Mouse (Mus musculus) embryonic facial prominence, embryonic 11.5 days (tissue): ENCODE data around the gene Olfr545. TPM values are rescaled to one million over a fixed set of nuclear protein-coding genes. Genes with fewer than 3 reads are reported as not detected.

Experiments
- ATAC-seq: fragments of 200-750 bp; cut with Nextera tagmentation; replicated peaks from 2 replicates; pipeline ENCODE4 v1.8.0; 2017; ENCODE audit warnings: low read depth; ENCODE audit not compliant: insufficient number of reproducible peaks, low FRiP score, low TSS enrichment
- DNase-seq: peaks from one replicate; pipeline ENCODE4 v3.0.0-alpha.2; 2015; ENCODE audit warnings: low spot score
- H3K27ac ChIP-seq: fragments of 300-500 bp; sonication (generic); replicated peaks from 2 replicates; pipeline ENCODE4 v1.5.1; 2014; ENCODE audit warnings: mild to moderate bottlenecking, low read depth, low read length, control low read depth
- H3K27me3 ChIP-seq: fragments of 300-500 bp; sonication (generic); 2 replicates; pipeline ENCODE4 v1.6.1; 2014; ENCODE audit warnings: mild to moderate bottlenecking, low read length, moderate library complexity, mixed read lengths; ENCODE audit not compliant: control insufficient read depth, insufficient read depth
- H3K36me3 ChIP-seq: fragments of 300-500 bp; sonication (generic); replicated peaks from 2 replicates; pipeline ENCODE4 v1.6.1; 2014; ENCODE audit warnings: low read depth, mild to moderate bottlenecking, low read length, moderate library complexity, mixed read lengths; ENCODE audit not compliant: control insufficient read depth, insufficient read depth
- H3K4me1 ChIP-seq: fragments of 300-500 bp; sonication (generic); 2 replicates; pipeline ENCODE4 v1.6.1; 2014; ENCODE audit warnings: low read length, mixed read lengths; ENCODE audit not compliant: control insufficient read depth, insufficient read depth
- H3K4me2 ChIP-seq: fragments of 300-500 bp; sonication (generic); 2 replicates; pipeline ENCODE4 v1.6.1; 2014; ENCODE audit warnings: low read depth, mild to moderate bottlenecking, control low read depth, low read length, moderate library complexity
- H3K4me3 ChIP-seq: fragments of 300-500 bp; sonication (generic); 2 replicates; pipeline ENCODE4 v1.5.1; 2014; ENCODE audit warnings: low read depth, low read length, control low read depth
- H3K9ac ChIP-seq: fragments of 300-500 bp; sonication (generic); replicated peaks from 2 replicates; pipeline ENCODE4 v1.6.1; 2014; ENCODE audit warnings: mild to moderate bottlenecking, control low read depth, low read length
- H3K9me3 ChIP-seq: fragments of 300-500 bp; sonication (generic); replicated peaks from 2 replicates; pipeline ENCODE4 v1.6.1; 2016; ENCODE audit warnings: mild to moderate bottlenecking, low read length, inconsistent platforms, mixed read lengths; ENCODE audit not compliant: control insufficient read depth
- WGBS: fragments of 180-500 bp; shearing (Covaris S2); extraction: QIAGEN DNeasy Blood & Tissue Kit; methylation state at CpG from one replicate; pipeline ENCODE4 v1.1.7; 2014; 5-methylcytosine and 5-hydroxymethylcytosine counted together
- polyA plus RNA-seq: library from polyadenylated mRNA; unstranded; fragments of >200 nt; fragmentation: Nextera tagmentation; extraction: Ambion mirVana; gene quantifications from 2 replicates; pipeline ENCODE4 v1.2.1, GENCODE M21; 2014

The Olfr545 gene
- polyA plus RNA-seq, result not detected in 2 replicates

GRCm38 (mm10) chr7:102499473-102499872 is at the start of gene Olfr545:
Olfr545 (minus strand) TSS chr7:102499573.
- no peak within 1 kb of the TSS for H3K27ac ChIP-seq
- no peak for DNase-seq
- ATAC-seq, result no peak
- H3K36me3 ChIP-seq, result no peaks in the 10 kb centered on the region
- no peaks in the 10 kb centered on the region for H3K9me3 ChIP-seq
- H3K9ac ChIP-seq, result no peak within 1 kb of the TSS
- no peaks in the 10 kb centered on the region for H3K4me1 ChIP-seq
- H3K4me2 ChIP-seq, result no peak within 1 kb of the TSS
- no peak within 1 kb of the TSS for H3K4me3 ChIP-seq
- WGBS, result 65% methylated on average over 3 of the region's 3 CpGs
- no peaks in the 10 kb centered on the region for H3K27me3 ChIP-seq

GRCm38 (mm10) chr7:102541251-102541650 is 41.9 kb upstream of the Olfr545 start:
- WGBS, result 64% methylated on average over 3 of the region's 3 CpGs
- Histone ChIP-seq H3K9ac (no peak overlapping the region), H3K4me3 (no peak overlapping the region), H3K4me1 (no peaks in the 10 kb centered on the region), H3K27me3 (no peaks in the 10 kb centered on the region), H3K27ac (no peak overlapping the region), H3K4me2 (no peak overlapping the region), H3K36me3 (no peaks in the 10 kb centered on the region), H3K9me3 (no peaks in the 10 kb centered on the region)
- DNase-seq, result no peak
- ATAC-seq, result no peak

GRCm38 (mm10) chr7:102540596-102540995 is 41.2 kb upstream of the Olfr545 start, which contains the start of gene Olfr548-ps1:
Olfr548-ps1 (plus strand) TSS chr7:102540896.
- DNase-seq, result no peak
- H3K9ac ChIP-seq, result no peak within 1 kb of the TSS
- H3K27me3 ChIP-seq, result no peaks in the 10 kb centered on the region
- ATAC-seq, result no peak
- no peak within 1 kb of the TSS for H3K4me3 ChIP-seq
- H3K4me2 ChIP-seq, result no peak within 1 kb of the TSS
- H3K36me3 ChIP-seq, result no peaks in the 10 kb centered on the region
- H3K27ac ChIP-seq, result no peak within 1 kb of the TSS
- 82% methylated on average over 2 of the region's 2 CpGs for WGBS
- H3K4me1 ChIP-seq, result no peaks in the 10 kb centered on the region
- H3K9me3 ChIP-seq, result no peaks in the 10 kb centered on the region

- Histone ChIP-seq H3K9ac (no peak within 1 kb of the TSS), H3K4me3 (no peak within 1 kb of the TSS), H3K36me3 (no peaks in the 10 kb centered on the region), H3K27ac (no peak within 1 kb of the TSS), H3K4me2 (no peak within 1 kb of the TSS), H3K9me3 (no peaks in the 10 kb centered on the region), H3K27me3 (no peaks in the 10 kb centered on the region), H3K4me1 (no peaks in the 10 kb centered on the region)
- DNase-seq (no peak), ATAC-seq (no peak)
- 81% methylated on average over 1 of the region's 1 CpGs for WGBS
These were observed 35.1 kb upstream of the Olfr545 start, which contains the start of gene Olfr547 for GRCm38 (mm10) chr7:102534449-102534848. Olfr547 (plus strand) TSS chr7:102534749.

GRCm38 (mm10) chr7:102529052-102529451 is 29.7 kb upstream of the Olfr545 start:
- Histone ChIP-seq H3K4me1 (no peaks in the 10 kb centered on the region), H3K27me3 (no peaks in the 10 kb centered on the region), H3K9me3 (no peaks in the 10 kb centered on the region), H3K4me2 (no peak overlapping the region), H3K27ac (no peak overlapping the region), H3K36me3 (no peaks in the 10 kb centered on the region), H3K4me3 (no peak overlapping the region), H3K9ac (no peak overlapping the region)
- 83% methylated on average over 1 of the region's 1 CpGs for WGBS
- no peak for DNase-seq
- ATAC-seq, result no peak

- Histone ChIP-seq H3K36me3 (no peaks in the 10 kb centered on the region), H3K4me3 (no peak overlapping the region), H3K27ac (no peak overlapping the region), H3K27me3 (no peaks in the 10 kb centered on the region; the same call in none of the 2 replicates), H3K4me2 (no peak overlapping the region), H3K9me3 (no peaks in the 10 kb centered on the region), H3K9ac (no peak overlapping the region), H3K4me1 (no peaks in the 10 kb centered on the region; the same call in 1 of the 2 replicates)
- DNase-seq (no peak), ATAC-seq (no peak)
- WGBS, result 78% methylated on average over 2 of the region's 2 CpGs
These were observed 17.6 kb upstream of the Olfr545 start for GRCm38 (mm10) chr7:102517051-102517335.

- H3K36me3 ChIP-seq, result no peaks in the 10 kb centered on the region
- ATAC-seq (no peak), DNase-seq (no peak)
- H3K27ac ChIP-seq, result no peak overlapping the region
- H3K9ac ChIP-seq, result no peak overlapping the region
- H3K4me3 ChIP-seq, result no peak overlapping the region
- H3K4me1 ChIP-seq, result no peaks in the 10 kb centered on the region; the same call in 1 of the 2 replicates
- no peak overlapping the region for H3K4me2 ChIP-seq
- H3K27me3 ChIP-seq, result no peaks in the 10 kb centered on the region; the same call in none of the 2 replicates
- no peaks in the 10 kb centered on the region for H3K9me3 ChIP-seq
- WGBS, result 78% methylated on average over 10 of the region's 10 CpGs
These were observed 17.1 kb upstream of the Olfr545 start for GRCm38 (mm10) chr7:102516261-102517050.

GRCm38 (mm10) chr7:102514144-102514543 is 14.8 kb upstream of the Olfr545 start:
- 75% methylated on average over 4 of the region's 4 CpGs for WGBS
- DNase-seq (no peak), ATAC-seq (no peak)

More at GRCm38 (mm10) chr7:102514144-102514543, 14.8 kb upstream of the Olfr545 start:
- Histone ChIP-seq H3K4me1 (no peaks in the 10 kb centered on the region; the same call in 1 of the 2 replicates), H3K27me3 (no peaks in the 10 kb centered on the region; the same call in none of the 2 replicates), H3K4me2 (no peak overlapping the region), H3K9ac (no peak overlapping the region), H3K36me3 (no peaks in the 10 kb centered on the region), H3K4me3 (no peak overlapping the region), H3K27ac (no peak overlapping the region), H3K9me3 (no peaks in the 10 kb centered on the region)
